Mouse (Mus musculus) hematopoietic stem cell, adult 5-6 weeks (primary cell): Measurements from ENCODE around the gene Cnpy1. TPM values are rescaled to one million over a fixed set of nuclear protein-coding genes. Genes with fewer than 3 reads are reported as not detected.
A peak's percentile ranks its signal among the peaks of the same experiment; 100 is the strongest.

Experiments
- ATAC-seq, 2 experiments: fragments of 125-278 bp in 1 of 2; replicated peaks in 1 of 2; 2 replicates each; pipeline ENCODE4 v1.8.0; 2016 to 2017; ENCODE audit warnings: inconsistent platforms in 2 of 2, mild to moderate bottlenecking in 2 of 2, moderate number of reproducible peaks in 2 of 2, low read depth in 1 of 2, moderate TSS enrichment in 1 of 2; ENCODE audit not compliant: low FRiP score in 2 of 2, poor library complexity in 2 of 2, severe bottlenecking in 2 of 2, insufficient read depth in 1 of 2, low TSS enrichment in 1 of 2
- total RNA-seq: library from RNA; stranded (forward); fragments of 172-1452, 232-1000 nt; gene quantifications from 2 replicates; pipeline ENCODE4 v1.2.3, GENCODE M21; 2017

Gene Cnpy1
- total RNA-seq, 1 experiment from 2014 or later: not detected

DNA sequence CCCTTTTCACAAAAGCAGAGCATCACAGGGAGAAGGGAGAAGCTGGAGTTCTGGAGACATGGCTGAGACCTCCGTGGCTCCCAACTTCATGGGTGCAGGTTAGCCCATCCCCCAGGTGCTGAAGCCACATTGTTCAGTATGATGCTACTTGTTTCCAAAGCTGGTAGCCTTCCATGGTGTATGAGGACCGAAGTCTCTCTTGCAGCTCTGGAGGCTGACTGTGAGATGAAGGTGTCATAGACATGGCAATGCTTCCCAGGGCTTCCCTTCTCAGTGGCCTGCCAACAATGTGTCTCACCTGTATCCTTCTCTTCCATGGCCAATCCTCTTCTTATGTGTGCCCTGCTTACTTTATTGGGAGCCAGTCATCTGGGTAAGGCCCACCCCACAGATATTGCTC, 4.9 kb upstream of the Cnpy1 start:
- no peak for ATAC-seq

DNA sequence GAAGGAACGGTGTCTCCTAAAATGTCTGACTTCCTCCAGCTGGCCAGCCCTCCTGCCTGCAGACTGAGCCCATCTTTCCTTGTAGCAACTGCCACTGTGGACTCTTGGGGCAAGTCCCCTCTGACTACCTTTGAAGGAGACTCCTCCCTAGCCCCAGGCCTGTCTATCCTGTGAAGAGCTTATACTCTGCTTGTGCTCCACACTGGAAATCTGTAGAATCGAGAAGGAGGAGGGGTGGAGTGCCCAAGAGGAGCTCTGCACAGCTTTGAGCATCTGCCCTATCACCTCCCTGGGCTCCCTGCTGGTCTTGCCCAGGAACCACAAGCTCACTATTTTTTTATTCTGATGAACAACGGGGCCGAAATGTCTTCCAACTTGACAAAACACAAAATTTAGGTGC, 485 bp downstream of the Cnpy1 start:
- ATAC-seq: no peak

DNA sequence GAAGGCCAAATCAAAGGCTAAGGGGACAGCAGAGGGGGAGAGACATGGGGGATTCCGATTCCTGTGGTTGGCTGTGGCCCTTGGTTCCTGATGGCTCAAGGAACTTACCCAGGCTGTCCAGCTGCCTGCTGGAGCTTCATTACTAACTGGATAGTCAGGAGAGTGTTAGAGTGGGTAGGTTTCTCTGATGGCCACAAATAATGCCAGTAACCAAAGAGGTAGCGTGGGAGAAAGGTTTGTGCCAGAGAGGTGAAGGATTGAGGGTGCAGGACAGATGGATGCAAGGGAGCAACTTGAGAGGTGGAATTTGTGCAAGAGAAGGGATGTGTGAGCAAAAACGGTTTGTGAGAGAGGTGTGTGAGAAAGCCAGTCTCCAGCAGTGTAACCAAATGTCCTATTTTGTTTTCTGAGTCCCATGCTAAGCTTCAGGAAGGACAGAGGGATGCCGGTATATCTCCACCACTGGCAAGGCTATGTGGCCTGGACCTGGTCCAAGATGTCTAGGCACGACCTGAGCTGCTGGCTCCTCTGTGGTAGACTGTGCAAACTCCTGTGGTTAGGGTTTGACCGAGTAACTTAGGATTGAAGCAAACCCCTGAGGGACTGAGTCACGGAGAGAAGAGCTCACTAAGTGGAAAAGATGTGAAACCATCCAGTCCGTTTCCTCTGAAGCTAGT, 2.0 kb downstream of the Cnpy1 start:
- peak; percentile 65 to 69 for ATAC-seq

DNA sequence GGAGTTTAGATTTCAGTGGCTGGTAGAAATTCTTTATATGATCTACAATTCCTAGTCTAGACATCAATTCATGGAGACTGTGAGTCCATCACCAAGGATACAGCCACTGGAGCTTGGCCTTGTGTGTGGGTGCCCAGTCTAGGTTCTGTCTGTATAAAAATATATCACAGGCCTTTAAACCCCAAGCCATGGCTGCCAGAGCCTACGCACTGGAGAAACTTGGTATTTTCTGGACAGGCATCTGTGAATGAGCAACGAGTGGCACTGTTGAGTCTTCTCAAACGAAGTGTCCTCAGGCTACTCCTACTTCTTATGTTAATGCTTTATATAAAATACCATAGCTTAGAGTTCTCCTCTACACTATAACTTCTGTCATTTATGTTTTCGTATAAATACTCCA, 4.2 kb downstream of the Cnpy1 start:
- no peak for ATAC-seq

DNA sequence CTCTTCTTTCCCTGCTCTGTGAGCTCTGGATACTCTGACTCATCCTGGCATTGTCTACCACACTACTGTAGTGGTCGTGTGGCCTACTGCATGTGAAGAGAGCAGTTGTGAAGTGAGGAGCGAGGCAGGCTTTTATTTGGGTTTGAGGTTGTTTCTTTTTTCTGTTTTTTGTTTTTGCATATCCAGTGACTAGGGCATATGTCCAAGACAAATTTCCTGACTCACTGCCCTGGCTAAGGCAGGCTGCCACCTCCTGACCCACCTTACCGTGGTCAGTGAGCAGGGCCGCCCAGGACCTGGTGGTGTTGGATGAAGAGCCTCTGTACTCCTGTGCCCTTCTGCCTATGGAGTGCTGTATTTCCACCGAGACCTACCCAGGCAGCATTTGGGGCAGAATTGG, 5.8 kb downstream of the Cnpy1 start:
- no peak for ATAC-seq

DNA sequence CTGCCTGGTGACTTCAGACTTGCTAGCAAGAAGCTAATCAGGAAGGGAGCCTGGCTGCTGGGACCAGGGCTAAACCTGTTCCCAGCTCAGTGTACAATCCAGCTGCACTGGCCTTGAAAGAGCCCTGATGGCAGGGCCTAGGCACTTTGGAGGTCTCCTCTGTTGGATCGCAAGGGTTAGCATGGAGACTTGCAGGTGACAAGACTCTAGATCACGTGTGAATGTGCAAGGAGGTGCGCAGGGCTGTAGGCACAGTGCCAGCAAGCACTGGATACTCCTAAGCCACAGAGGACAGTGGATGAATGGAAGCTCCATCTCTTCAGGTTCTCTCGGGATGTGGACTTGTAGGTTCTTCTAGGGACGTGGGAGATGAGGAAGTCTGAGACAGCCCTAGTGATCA, 6.7 kb downstream of the Cnpy1 start:
- ATAC-seq: no peak

DNA sequence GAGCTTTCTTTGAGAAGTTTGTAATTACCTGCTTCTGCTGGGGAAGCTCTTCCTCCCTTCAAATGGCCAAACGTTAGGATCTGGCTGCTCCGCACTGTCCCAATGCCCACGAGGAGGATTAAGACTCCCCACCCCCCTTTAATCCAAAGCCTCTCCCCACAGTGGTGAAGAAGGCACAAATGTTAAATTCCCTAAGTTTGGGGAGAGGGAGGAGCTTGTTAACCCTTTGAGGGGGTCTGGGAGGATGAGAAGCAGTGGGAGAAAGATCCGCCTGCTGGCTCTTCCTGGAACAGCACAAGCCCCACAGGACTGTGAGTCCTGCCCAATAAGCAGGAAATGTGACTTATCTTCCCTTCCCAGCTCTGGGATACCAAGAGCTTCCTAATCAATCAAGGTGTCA, 7.5 kb downstream of the Cnpy1 start:
- no peak for ATAC-seq

DNA sequence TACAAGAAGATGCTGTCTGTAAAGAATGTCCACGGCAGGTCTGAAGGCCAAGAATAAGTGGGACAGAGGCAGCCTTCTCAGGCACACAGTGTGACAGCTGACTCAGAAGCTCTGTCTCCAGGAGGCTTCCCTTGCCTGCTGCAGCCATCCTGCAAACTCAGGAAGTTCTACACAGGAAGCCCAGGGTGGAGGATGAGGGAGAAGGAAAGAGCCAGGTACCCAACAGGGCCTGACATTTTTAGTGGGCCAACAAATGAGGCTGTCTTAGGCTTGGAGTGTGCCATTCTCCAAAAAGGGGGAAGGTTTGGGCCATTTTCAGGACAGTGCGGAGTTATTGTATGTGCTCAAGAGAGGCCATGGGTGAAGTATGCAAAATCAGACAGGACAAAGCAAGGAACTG, 7.9 kb downstream of the Cnpy1 start:
- ATAC-seq: no peak

DNA sequence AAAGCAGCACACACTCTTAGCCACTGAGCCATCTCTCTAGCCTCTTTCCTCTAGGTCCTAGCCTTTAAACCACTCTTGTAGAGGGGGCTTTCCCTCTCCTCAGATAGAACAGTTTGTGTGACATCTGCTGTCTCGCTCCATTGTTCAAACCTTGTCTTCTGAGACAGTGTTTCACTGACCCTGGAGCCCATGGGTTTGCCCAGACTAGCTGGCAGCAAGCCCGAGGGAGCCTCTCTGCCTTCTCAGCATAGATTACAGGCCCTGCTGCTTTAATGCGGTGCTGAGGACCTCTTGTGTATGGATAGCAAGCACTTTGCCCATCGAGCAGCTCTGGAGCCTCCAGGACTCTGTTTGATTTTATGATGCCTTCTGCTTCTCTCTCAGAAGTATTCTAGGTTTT, 8.6 kb downstream of the Cnpy1 start:
- no peak for ATAC-seq

DNA sequence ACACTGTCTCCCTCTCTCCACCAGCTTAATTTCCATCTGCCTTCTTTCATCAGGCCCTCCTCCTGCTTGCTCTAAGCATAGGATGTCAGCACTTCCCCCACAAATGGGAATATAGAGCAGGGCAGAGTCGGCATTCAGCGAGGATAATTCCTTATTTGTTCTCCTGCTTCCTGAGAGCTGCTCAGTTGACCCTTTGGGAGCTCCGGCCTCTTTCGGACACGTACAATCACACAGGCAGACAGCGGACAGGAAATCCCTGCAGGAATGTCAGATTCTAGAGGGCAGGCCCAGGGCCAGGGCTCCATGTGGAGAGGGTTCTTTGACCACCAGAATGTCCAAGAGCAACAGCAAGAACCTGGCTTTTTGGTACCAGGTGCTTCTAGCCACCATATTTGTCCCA, 9.5 kb downstream of the Cnpy1 start:
- no peak for ATAC-seq

DNA sequence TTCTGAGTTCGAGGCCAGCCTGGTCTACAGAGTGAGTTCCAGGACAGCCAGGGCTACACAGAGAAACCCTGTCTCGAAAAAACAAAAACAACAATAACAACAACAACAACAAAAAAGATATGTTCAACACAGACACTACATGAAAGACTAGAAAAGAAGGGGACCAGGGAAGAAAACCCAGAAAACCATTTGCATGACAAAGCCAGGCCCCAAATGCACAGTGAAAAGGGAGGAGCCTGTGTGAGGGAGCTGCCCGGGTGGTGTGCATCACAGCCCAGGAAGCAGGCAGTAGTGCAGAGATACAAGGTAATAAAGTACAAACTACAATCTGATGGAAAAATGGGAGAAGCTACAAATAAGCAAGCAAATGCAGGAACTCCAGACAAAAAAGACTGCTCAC, 13.5 kb downstream of the Cnpy1 start:
- no peak for ATAC-seq

DNA sequence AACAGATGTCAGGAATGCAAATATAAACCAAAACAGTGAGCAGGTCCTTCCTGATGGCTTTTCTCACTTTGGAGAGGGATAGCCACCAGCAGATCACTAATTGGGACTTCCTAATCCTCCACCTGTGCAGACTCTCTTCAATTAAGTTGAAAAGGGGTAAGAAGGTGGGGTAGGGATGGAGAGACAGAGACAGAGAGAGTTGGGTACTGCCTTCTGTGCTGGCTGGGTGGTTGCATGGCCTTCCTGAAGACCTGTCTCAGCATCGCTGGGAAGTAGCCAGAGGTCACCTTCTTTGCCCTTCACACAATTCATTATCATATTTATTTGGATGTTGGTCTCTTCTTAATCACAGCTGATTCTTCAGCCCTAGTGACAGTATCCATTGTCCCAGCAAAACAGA, 26.0 kb downstream of the Cnpy1 start:
- ATAC-seq: no peak

DNA sequence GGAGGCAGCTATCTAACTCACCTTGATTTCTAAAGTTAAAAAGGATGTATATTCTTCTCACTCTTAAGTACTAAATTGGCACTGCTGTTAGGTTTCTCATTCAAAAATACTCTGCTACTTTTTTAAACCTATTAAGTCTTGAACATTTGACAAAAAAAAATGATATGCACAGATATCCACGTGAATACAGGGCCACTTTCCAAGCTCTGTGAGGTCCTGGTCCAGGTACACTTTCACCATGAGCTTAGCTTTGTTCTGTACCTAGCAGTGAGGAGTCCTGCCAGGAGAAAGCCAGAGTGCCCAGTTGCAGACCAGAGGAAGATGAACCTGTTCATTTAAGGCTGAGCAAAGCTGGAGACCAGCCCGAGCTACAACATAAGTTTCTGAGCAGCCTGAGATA, 32.2 kb downstream of the Cnpy1 start:
- no peak for ATAC-seq

DNA sequence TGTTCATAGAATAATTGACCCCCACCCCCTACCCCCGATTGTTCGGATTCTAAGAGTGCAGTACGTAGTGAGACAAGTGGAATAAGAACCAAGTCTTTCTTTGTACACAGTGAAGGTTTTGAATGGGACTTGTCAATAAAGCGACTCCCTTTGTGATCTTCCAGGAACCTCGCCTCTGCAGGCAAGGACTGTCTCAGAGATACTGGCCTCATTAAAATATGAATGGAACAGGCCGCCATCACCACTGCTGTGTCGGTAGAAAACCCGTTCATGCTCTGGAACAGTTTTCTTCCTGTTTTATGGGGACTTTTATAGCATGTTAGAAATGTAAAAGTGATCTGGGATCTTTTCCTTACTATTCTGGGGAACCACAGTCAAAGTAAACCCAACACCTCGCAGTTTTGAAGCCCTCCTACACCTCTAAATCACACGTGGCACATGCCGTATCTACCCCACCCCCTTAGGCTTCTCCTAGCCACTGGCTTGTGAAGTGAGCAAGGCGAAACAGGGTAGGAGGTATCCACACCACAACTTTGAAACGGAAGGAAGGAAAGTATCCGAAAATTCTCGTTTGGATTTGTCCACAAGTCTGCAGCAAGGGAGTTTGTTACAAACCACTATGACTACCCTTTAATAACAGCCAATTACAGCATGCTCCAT, 33.8 kb downstream of the Cnpy1 start:
- no peak for ATAC-seq

DNA sequence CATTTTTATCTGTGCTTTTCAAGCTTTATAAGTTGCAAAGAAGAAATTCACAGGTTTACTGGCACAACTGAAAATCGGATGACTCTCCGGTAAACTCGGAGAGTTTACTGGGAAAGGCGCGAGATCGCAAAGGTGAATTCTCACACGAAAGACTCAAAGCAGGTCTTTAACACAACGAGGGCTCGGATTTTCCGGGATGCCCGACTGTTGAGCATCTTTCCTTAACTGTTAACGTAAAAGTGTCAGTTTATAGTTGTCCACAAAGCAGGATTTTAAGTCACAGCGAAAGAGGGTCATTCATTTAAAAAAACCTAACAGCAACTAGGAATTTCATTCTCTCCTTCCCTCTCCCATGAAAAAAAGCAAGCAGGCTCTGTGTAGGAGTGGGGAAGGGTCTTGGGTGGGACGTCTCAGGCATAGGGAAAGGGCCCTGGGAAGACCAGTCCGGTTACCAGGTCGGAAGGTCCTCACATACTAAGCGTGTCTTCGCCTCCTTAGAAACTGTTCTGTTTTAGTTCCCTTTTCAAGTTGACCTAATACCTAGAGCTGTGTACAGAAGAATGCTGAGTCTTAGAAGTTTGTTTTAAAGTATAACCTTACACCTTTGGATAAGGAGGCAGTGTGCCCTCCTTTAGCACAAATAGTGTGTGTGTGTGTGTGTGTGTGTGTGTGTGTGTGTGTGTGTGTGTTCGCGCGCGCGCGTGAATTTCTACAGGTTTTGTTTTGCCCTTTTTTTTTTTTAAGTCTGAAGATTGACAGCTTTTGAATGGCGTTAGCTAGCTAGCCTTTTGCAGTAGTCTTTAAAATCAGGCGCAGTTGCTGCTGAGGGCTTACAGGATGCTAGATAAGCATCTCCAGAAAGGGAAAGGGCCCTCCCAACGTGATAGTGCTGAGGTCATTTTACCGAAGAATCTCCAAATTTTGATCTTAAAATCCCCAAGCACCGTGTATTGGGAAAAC, 34.7 kb downstream of the Cnpy1 start:
- peak in 1 of 2 experiments; percentile 62; a peak in 1 of 4 replicates for ATAC-seq

DNA sequence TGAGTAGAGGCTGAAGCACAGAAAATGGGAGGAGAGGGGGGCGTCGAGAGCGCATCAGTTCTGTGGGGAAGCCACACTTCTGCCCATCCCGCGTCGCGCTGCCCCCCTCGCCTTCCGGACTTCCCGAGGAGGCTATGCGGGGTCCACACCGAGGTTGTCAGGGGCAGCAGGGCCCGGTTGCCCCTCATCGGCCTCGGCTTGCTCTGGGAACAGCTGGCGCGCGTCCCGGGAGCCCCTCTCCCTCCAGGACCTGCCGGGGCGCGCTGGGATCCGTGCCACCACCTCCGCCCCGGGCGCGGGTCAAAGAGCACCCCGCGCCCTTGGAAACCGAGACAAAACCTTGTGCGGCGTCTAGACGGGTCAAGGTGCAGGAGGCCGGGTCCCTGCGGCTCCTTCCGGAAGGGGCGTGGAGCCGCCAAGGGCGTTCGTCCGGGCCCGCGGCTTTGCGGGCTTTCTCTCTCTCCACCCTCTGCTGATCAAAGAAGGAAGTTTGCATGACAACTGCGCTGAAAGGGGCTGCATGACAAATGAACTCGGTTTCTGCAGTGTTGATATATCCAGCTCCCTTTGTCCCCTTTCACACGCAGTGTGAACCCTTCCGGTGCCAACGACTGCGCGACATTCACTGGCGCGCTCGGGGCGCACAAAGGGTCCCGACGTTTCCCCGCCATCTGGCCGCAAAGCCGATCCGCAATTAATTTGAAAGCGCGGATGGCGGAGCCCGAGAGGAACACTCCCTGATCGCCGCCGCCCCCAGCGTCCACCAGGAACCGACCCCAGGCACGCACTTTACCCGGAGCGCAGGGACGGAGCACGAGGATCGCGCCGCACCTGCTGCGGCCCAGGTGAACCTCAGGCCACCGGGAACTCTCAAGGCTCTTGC, 35.8 kb downstream of the Cnpy1 start:
- ATAC-seq: peak; percentile 24 to 67; a peak in 3 of 4 replicates

DNA sequence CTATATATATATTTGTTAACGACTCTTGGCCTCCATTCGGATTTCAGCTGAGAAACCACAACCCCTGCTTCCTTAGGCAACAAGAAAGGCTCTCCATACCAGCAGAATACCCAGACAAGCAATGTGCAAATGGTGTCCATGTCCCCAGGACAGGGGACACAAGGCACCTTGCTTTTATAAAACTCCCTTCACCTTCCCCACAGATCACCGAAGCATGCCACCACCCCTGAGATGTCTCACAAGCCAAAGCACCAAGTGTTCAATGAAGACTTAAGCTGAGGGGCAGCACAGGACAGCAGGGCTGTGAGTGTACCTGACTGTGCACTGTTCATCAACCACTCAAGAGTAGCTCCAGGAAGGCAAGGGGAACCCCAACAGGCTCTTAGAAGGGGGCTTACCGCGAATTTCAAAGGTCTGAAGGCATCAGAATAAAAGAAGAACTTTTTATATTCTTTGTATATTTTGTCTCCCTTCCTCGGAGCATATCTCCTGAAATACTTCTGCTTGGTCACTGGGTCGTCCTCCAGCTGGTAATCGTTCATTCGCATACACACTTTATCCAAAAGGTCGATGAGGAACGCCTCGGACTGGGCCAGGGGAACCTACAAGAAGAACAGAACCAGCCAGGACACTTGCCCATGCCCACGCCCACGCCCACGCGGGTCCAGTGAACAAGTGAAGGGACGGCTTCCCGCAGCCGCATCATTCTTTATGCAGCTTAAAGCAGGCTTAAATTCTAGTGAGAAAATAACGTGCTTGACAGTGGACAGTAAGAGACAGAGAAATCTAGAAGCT, 36.7 kb downstream of the Cnpy1 start:
- ATAC-seq: no peak
